Mouse (Mus musculus) forebrain, embryonic 10.5 days (tissue): Measurements from ENCODE around the gene Mcm8. TPM values are rescaled to one million over a fixed set of nuclear protein-coding genes. Genes with fewer than 3 reads are reported as not detected.

Experiments
- DNase-seq: peaks from one replicate; pipeline ENCODE4 v3.0.0-alpha.2; 2017; ENCODE audit warnings: low spot score; ENCODE audit errors: extremely low spot score
- H3K27ac ChIP-seq: fragments of 300-500 bp; sonication (generic); 2 replicates; pipeline ENCODE4 v1.5.1; 2016; ENCODE audit warnings: mild to moderate bottlenecking
- H3K27me3 ChIP-seq: fragments of 300-500 bp; sonication (generic); 2 replicates; pipeline ENCODE4 v1.6.1; 2016; ENCODE audit warnings: mild to moderate bottlenecking; ENCODE audit not compliant: poor library complexity, severe bottlenecking
- H3K36me3 ChIP-seq: fragments of 300-500 bp; sonication (generic); replicated peaks from 2 replicates; pipeline ENCODE4 v1.6.1; 2016; ENCODE audit warnings: mild to moderate bottlenecking, moderate library complexity
- H3K4me1 ChIP-seq: fragments of 300-500 bp; sonication (generic); 2 replicates; pipeline ENCODE4 v1.6.1; 2016
- H3K4me3 ChIP-seq: fragments of 300-500 bp; sonication (generic); 2 replicates; pipeline ENCODE4 v1.5.1; 2016; ENCODE audit warnings: mild to moderate bottlenecking, moderate library complexity
- H3K9me3 ChIP-seq: fragments of 300-500 bp; sonication (generic); 2 replicates; pipeline ENCODE4 v1.6.1; 2016; ENCODE audit warnings: mild to moderate bottlenecking, moderate library complexity
- WGBS: fragments of 180-500 bp; shearing (Covaris S2); methylation state at CpG from one replicate; pipeline ENCODE4 v1.1.7; 2016; 5-methylcytosine and 5-hydroxymethylcytosine counted together
- polyA plus RNA-seq: library from polyadenylated mRNA; unstranded; fragments of >200 nt; fragmentation: Nextera tagmentation; extraction: Ambion mirVana; gene quantifications from 2 replicates; pipeline ENCODE4 v1.2.1, GENCODE M21; 2016

The Mcm8 gene
- polyA plus RNA-seq, 1 experiment from 2014 or later: 34.4 TPM

GRCm38 (mm10) chr2:132848361-132848760, 32.4 kb downstream of the Mcm8 start:
- Histone ChIP-seq H3K4me1 (peaks cover 16% of the 10 kb centered on the region), H3K9me3 (no peaks in the 10 kb centered on the region), H3K27ac (no peak overlapping the region), H3K36me3 (peaks cover 42% of the 10 kb centered on the region), H3K4me3 (peak overlapping the region; percentile 91; the same call in 1 of the 2 replicates), H3K27me3 (no peaks in the 10 kb centered on the region)
- DNase-seq: no peak
- 92% methylated on average over 4 of the region's 4 CpGs for WGBS

DNA sequence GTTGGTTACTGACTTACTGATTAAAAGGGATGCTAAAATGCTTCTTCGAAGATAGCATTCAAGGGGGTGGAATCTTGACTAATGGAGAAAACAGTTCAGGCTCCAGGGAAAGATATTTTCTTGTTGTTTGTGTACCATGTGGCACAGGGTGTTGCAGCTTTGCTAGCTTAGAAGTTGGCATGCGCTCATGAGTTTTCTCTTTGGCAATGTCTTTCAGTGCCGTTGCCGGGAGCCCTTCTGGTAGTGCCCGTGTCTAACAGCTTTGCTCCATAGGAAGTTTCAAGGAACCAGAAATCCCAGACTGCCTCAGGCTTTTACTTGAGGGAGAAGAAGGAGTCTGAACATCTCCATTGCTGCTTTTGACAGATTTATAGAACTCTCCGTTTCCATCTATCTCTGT, 33.2 kb downstream of the Mcm8 start:
- 93% methylated on average over 6 of the region's 6 CpGs for WGBS

DNA sequence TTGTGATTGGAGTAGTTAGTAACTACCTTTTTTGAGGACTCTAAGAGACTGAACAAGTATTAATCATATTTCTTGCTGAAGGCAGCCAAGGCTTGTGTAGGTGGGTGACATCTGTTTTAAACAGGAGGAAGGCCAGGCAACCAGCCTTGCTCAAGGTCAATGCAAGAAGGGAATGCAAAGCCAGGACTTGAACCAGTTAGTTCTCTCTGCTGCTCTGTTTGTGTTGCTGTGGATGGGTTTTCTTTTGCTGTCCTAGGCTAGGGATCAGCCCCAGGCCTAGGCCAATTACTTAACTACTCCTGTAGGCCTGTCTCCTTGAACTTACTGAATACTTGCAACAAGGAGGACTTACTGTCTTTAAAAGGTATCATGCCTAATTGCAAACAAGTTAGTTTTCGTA, 37.1 kb downstream of the Mcm8 start:
- H3K36me3 ChIP-seq: peaks cover 52% of the 10 kb centered on the region
- H3K27ac ChIP-seq: no peak overlapping the region
- no peaks in the 10 kb centered on the region for H3K27me3 ChIP-seq
- no peaks in the 10 kb centered on the region for H3K9me3 ChIP-seq
- 97% methylated on average over 1 of the region's 1 CpGs for WGBS
- no peak for DNase-seq
- H3K4me1 ChIP-seq: peaks cover 4% of the 10 kb centered on the region
- H3K4me3 ChIP-seq: no peak overlapping the region

More for the DNA sequence above, 33.2 kb downstream of the Mcm8 start:
- no peak for DNase-seq
- Histone ChIP-seq H3K4me1 (peaks cover 16% of the 10 kb centered on the region), H3K36me3 (peaks cover 44% of the 10 kb centered on the region), H3K27ac (no peak overlapping the region), H3K4me3 (no peak overlapping the region), H3K27me3 (no peaks in the 10 kb centered on the region), H3K9me3 (no peaks in the 10 kb centered on the region)

- WGBS: 80% methylated on average over 5 of the region's 5 CpGs
- DNase-seq: no peak
Observed at GRCm38 (mm10) chr2:132856333-132856732, 40.4 kb downstream of the Mcm8 start.

GRCm38 (mm10) chr2:132860435-132860834, 44.5 kb downstream of the Mcm8 start:
- Histone ChIP-seq H3K27me3 (no peaks in the 10 kb centered on the region), H3K4me3 (no peak overlapping the region), H3K4me1 (no peaks in the 10 kb centered on the region), H3K27ac (no peak overlapping the region), H3K36me3 (peaks cover 23% of the 10 kb centered on the region), H3K9me3 (no peaks in the 10 kb centered on the region)
- DNase-seq: no peak

More at GRCm38 (mm10) chr2:132856333-132856732, 40.4 kb downstream of the Mcm8 start:
- Histone ChIP-seq H3K4me1 (no peaks in the 10 kb centered on the region), H3K27me3 (no peaks in the 10 kb centered on the region), H3K4me3 (no peak overlapping the region), H3K9me3 (no peaks in the 10 kb centered on the region), H3K36me3 (peaks cover 38% of the 10 kb centered on the region), H3K27ac (no peak overlapping the region)

DNA sequence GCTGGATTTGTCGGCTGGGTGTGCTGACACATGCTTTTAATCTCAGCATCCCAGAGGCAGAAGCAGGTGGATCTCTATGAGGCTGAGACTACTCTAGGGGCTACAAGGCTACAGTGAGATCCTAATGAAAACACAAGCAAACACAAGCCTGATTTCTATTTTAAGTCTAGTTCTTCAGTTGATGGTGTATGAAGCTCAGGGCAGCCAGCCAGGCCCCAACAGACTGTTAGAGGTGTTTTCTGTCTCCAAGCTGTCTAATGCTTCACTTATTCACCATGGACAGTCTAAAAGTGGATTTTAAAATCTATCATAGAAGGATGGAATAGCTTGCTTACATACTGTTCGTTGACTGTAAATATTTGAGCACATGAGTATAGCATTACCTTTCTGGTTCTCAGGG, 45.5 kb downstream of the Mcm8 start:
- Histone ChIP-seq H3K4me3 (no peak overlapping the region), H3K36me3 (peaks cover 28% of the 10 kb centered on the region), H3K9me3 (no peaks in the 10 kb centered on the region), H3K27me3 (no peaks in the 10 kb centered on the region), H3K27ac (no peak overlapping the region), H3K4me1 (no peaks in the 10 kb centered on the region)
- DNase-seq: no peak
- WGBS: 92% methylated on average over 2 of the region's 2 CpGs

DNA sequence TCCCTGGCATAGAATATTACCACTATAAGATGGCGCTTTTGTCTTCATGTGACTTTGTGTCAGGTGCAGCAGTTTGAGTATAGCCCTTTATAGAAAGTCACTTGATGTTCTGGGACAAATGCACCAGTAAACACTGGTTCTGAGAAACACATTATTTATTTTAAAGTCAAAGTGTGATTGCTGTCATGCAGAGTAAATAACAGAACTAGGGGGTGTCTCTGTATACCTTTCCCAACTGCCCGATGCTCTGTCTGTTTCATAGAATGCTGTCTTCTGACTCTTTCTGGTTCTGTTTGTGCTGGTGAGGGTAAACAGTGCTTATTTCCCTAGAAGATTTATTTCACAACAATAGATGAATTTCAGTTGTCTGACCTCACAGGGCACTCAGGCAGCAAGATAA, 47.4 kb downstream of the Mcm8 start:
- no peaks in the 10 kb centered on the region for H3K27me3 ChIP-seq
- no peak overlapping the region for H3K27ac ChIP-seq
- no peak for DNase-seq
- no peaks in the 10 kb centered on the region for H3K9me3 ChIP-seq
- H3K4me3 ChIP-seq: no peak overlapping the region
- H3K36me3 ChIP-seq: peaks cover 36% of the 10 kb centered on the region
- H3K4me1 ChIP-seq: no peaks in the 10 kb centered on the region
- WGBS: 95% methylated on average over 2 of the region's 2 CpGs

- Histone ChIP-seq H3K9me3 (no peaks in the 10 kb centered on the region), H3K27me3 (no peaks in the 10 kb centered on the region), H3K27ac (no peak overlapping the region), H3K4me3 (no peak overlapping the region), H3K36me3 (peaks cover 31% of the 10 kb centered on the region), H3K4me1 (no peaks in the 10 kb centered on the region)
- DNase-seq: no peak
- 79% methylated on average over 5 of the region's 5 CpGs for whole genome bisulfite sequencing
Observed at GRCm38 (mm10) chr2:132867521-132867920, 51.6 kb downstream of the Mcm8 start.

GRCm38 (mm10) chr2:132869682-132870081, 53.7 kb downstream of the Mcm8 start:
- H3K9me3 ChIP-seq: no peaks in the 10 kb centered on the region
- H3K36me3 ChIP-seq: peaks cover 25% of the 10 kb centered on the region
- no peak for DNase-seq
- no peaks in the 10 kb centered on the region for H3K27me3 ChIP-seq
- no peak overlapping the region for H3K27ac ChIP-seq
- no peaks in the 10 kb centered on the region for H3K4me1 ChIP-seq
- 88% methylated on average over 5 of the region's 5 CpGs for WGBS
- H3K4me3 ChIP-seq: no peak overlapping the region

DNA sequence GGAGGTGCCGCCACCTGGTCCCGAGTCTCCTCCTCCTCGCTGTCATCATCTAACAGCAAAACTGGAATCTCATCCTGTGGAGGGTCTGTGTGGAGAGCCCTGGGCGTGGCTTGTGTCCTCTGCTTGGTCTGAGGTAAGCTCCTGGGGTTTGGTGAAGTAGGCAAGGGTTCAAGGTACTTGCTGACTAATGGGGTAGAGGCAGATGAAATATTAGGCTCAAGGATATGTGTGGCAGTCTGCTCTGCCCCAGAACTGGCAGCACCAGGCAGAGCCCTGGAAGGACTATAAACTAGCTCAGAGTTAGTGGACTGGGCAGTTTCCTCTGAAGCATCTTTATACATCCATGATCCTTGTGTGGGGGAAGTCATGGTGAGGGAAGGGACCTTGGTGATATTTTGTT, 54.3 kb downstream of the Mcm8 start:
- Histone ChIP-seq H3K27ac (no peak overlapping the region), H3K4me3 (no peak overlapping the region), H3K4me1 (no peaks in the 10 kb centered on the region), H3K9me3 (no peaks in the 10 kb centered on the region), H3K36me3 (peaks cover 20% of the 10 kb centered on the region), H3K27me3 (no peaks in the 10 kb centered on the region)
- DNase-seq: no peak
- 84% methylated on average over 4 of the region's 4 CpGs for WGBS

DNA sequence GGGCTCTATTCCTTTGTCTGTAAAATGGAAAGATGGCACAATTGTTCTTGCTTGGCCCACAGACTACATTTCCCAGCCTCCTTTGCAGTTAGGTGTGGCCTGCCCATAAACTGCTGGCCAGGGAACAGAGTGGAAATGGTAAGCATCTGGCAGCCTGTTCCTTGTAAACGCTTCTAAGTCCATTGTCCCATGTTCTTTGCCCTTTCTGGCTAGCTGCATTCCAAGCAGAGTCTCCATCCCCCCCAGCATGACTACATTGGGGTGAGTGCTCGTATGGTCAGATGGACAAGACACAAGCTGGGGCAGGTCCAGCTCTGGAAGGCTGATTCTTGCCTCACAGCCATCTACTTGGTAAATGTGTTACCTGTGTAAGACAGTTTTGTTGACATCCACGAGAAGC, 55.7 kb downstream of the Mcm8 start:
- H3K9me3 ChIP-seq: no peaks in the 10 kb centered on the region
- H3K4me3 ChIP-seq: no peak overlapping the region
- no peaks in the 10 kb centered on the region for H3K4me1 ChIP-seq
- no peak overlapping the region for H3K27ac ChIP-seq
- peaks cover 8% of the 10 kb centered on the region for H3K36me3 ChIP-seq
- no peak for DNase-seq
- 77% methylated on average over 3 of the region's 3 CpGs for WGBS
- H3K27me3 ChIP-seq: 0 out of 2 replicates have a peak, but pooled peaks cover 3% of the 10 kb centered on the region

DNA sequence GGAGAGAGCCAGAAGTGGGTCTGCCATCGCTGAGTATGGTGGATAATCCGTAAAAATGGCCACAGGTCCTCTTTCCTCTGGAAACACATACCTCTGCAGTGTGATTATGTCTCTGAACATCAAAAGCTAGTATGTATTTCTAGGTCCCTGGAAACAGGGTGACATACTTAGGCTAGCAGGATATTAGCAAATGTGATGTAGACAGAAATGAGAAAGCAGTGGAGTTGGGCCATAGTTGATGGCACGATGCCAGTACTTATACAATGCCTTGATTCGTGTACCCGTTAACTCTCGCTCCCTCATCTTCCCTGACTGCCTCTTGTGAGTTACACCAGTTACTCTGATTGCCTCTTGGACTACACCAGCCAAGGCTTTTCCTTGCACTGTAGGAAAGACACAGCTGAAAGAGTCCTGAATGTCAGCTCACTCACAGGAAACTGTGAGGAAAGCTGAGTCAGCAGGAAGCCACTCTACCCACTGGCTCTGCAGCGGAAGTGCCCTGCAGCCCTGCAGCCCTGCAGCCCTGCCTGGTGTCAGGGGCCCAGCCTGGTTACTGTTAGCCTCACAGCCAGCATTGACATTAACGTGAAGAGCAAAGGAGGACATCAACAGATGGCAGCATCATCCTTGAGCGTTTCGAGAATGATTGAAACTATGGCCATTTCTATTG, 57.9 kb downstream of the Mcm8 start:
- Histone ChIP-seq H3K9me3 (no peaks in the 10 kb centered on the region), H3K4me3 (no peak overlapping the region), H3K36me3 (no peaks in the 10 kb centered on the region), H3K27ac (no peak overlapping the region), H3K27me3 (peaks cover 24% of the 10 kb centered on the region), H3K4me1 (peaks cover 2% of the 10 kb centered on the region)
- 91% methylated on average over 10 of the region's 10 CpGs for WGBS
- DNase-seq: no peak

GRCm38 (mm10) chr2:132876991-132877390, 61.0 kb downstream of the Mcm8 start:
- Histone ChIP-seq H3K27me3 (peaks cover 55% of the 10 kb centered on the region), H3K27ac (no peak overlapping the region), H3K36me3 (no peaks in the 10 kb centered on the region), H3K4me3 (no peak overlapping the region), H3K4me1 (peaks cover 31% of the 10 kb centered on the region), H3K9me3 (no peaks in the 10 kb centered on the region)
- WGBS: 71% methylated on average over 1 of the region's 1 CpGs
- no peak for DNase-seq
